In the genomic region with DNA sequence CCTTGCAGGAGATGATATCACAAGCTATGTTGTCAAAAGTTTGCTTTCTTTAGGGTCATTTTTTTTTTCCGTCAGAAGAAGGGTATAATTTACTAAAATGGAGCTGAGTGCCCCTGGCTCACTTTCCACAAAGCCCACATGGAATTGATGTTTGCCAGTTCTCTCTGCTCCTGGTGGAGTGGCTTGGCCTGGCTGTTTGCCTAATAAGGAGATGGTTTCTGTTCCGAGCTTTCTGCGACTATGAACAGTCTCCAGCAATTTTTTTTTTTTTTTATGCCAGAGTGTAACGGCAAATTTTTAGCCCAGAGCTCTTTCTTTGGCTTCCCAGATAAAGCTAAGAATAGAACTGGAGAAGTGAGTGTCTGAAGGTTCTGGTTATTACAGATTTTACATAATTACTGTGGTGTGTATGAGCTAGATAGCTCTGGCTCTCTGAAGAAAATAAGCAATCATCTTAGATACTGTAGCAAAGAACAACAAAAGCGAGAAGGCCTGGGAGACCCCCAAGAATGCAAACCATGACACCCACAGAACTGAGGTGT, we compare ENCODE assay signal across 9 mouse cellular contexts. TPM values are rescaled to one million over a fixed set of nuclear protein-coding genes. Genes with fewer than 3 reads are reported as not detected.
DNase-seq lines count a peak whose midpoint lies in the region; ATAC-seq and TF ChIP-seq lines count a peak whose summit lies in the region.
"Had no signal": no experiment of that assay in that cellular context is flagged by ENCODE, and none has a peak within 500 bp of the region (broad histone marks: within the 10 kb centered on the region; RNA-seq: fewer than 3 reads in every experiment).

No protein-coding gene starts in this region.

- H3K36me3 ChIP-seq in heart, embryonic 11.5 days (ENCODE audit: control insufficient read depth, insufficient read depth, low read length), result no peaks in the 10 kb centered on the region
- no peaks in the 10 kb centered on the region for H3K36me3 ChIP-seq in limb, embryonic 14.5 days (ENCODE audit: control insufficient read depth, insufficient read depth, low read length)
- H3K36me3 ChIP-seq in kidney, embryonic 15.5 days, result no peaks in the 10 kb centered on the region
- H3K36me3 ChIP-seq: liver, embryonic 12.5 days had no signal

- 55% methylated on average over 5 of the region's 5 CpGs for WGBS in heart, embryonic 11.5 days (ENCODE audit: insufficient replicate concordance)
- 46% methylated on average over 5 of the region's 5 CpGs for WGBS in limb, embryonic 14.5 days
- 78% methylated on average over 5 of the region's 5 CpGs for WGBS in kidney, embryonic 15.5 days

- no peak for ATAC-seq in heart, embryonic 11.5 days (replicated peaks; ENCODE audit: insufficient number of reproducible peaks, low FRiP score, low TSS enrichment)
- ATAC-seq in limb, embryonic 14.5 days (ENCODE audit: low FRiP score, low read depth), result no peak
- ATAC-seq in kidney, embryonic 15.5 days (replicated peaks; ENCODE audit: low FRiP score), result no peak
- ATAC-seq: liver, embryonic 12.5 days had no signal

- peak; percentile 91 for DNase-seq in heart, adult 11 months
- peak; percentile 82 for DNase-seq in adipocyte (ENCODE audit: low spot score)
- DNase-seq in cerebellum, postnatal 36 days, result peak; percentile 24 to 38
- DNase-seq in limb, embryonic 14.5 days (ENCODE audit: low spot score), result peak; percentile 55
- DNase-seq in spleen, adult 18-20 months, result no peak
- DNase-seq in retina, embryonic 14.5 days (ENCODE audit: low spot score), result no peak

- no peak overlapping the region for H3K4me3 ChIP-seq in heart, embryonic 11.5 days (ENCODE audit: low read depth, low read length)
- no peak overlapping the region for H3K4me3 ChIP-seq in limb, embryonic 14.5 days (replicated peaks; ENCODE audit: low read length)
- no peak overlapping the region for H3K4me3 ChIP-seq in kidney, embryonic 15.5 days (replicated peaks)
- H3K4me3 ChIP-seq: liver, embryonic 12.5 days had no signal

- H3K4me1 ChIP-seq in heart, embryonic 11.5 days (ENCODE audit: control insufficient read depth, insufficient read depth, low read length), result no peaks in the 10 kb centered on the region
- H3K4me1 ChIP-seq in limb, embryonic 14.5 days (ENCODE audit: control insufficient read depth, insufficient read depth, low read length), result no peaks in the 10 kb centered on the region
- no peaks in the 10 kb centered on the region for H3K4me1 ChIP-seq in kidney, embryonic 15.5 days
- H3K4me1 ChIP-seq: liver, embryonic 12.5 days had no signal

- H3K27ac ChIP-seq in heart, embryonic 11.5 days (ENCODE audit: low read depth, low read length), result no peak overlapping the region
- peak overlapping the region; percentile 40; the same call in 1 of the 2 replicates for H3K27ac ChIP-seq in limb, embryonic 14.5 days (replicated peaks; ENCODE audit: low read depth, low read length)
- H3K27ac ChIP-seq in kidney, embryonic 15.5 days, result no peak overlapping the region
- H3K27ac ChIP-seq: liver, embryonic 12.5 days had no signal

- H3K4me2 ChIP-seq in heart, embryonic 11.5 days, result no peak overlapping the region
- no peak overlapping the region for H3K4me2 ChIP-seq in limb, embryonic 14.5 days (replicated peaks; ENCODE audit: low read depth, low read length, severe bottlenecking)
- H3K4me2 ChIP-seq in kidney, embryonic 15.5 days, result no peak overlapping the region
- H3K4me2 ChIP-seq: liver, embryonic 12.5 days had no signal

- no peak for TF ChIP-seq POLR2A in limb, embryonic 14.5 days (IDR thresholded peaks at IDR 0.05; ENCODE audit: borderline replicate concordance, extremely low read depth, insufficient read depth, insufficient read length)

- H3K27me3 ChIP-seq in heart, embryonic 11.5 days (ENCODE audit: control insufficient read depth, insufficient read depth, low read length), result no peaks in the 10 kb centered on the region
- H3K27me3 ChIP-seq in limb, embryonic 14.5 days (ENCODE audit: control insufficient read depth, insufficient read depth, low read length), result no peaks in the 10 kb centered on the region
- no peaks in the 10 kb centered on the region for H3K27me3 ChIP-seq in kidney, embryonic 15.5 days
- H3K27me3 ChIP-seq: liver, embryonic 12.5 days had no signal

- no peaks in the 10 kb centered on the region for H3K9me3 ChIP-seq in heart, embryonic 11.5 days (replicated peaks; ENCODE audit: control insufficient read depth, low read length)
- H3K9me3 ChIP-seq in limb, embryonic 14.5 days (ENCODE audit: control insufficient read depth, low read length), result no peaks in the 10 kb centered on the region
- H3K9me3 ChIP-seq in kidney, embryonic 15.5 days (replicated peaks), result no peaks in the 10 kb centered on the region

- H3K9ac ChIP-seq in heart, embryonic 11.5 days (ENCODE audit: low read depth, low read length), result no peak overlapping the region
- H3K9ac ChIP-seq in limb, embryonic 14.5 days (ENCODE audit: low read depth, low read length, severe bottlenecking), result no peak overlapping the region
- H3K9ac ChIP-seq in kidney, embryonic 15.5 days, result no peak overlapping the region
- H3K9ac ChIP-seq: liver, embryonic 12.5 days had no signal

RNA-seq across cellular contexts. Expression of a gene that starts 12.1 kb away (rescaled TPM):
- polyA plus RNA-seq in heart, embryonic 11.5 days (2014; fragmentation: Nextera tagmentation; extraction: Ambion mirVana), result 8.2 TPM in 2 replicates
- polyA plus RNA-seq in limb, embryonic 14.5 days (2012; rRNA removed), result 5.6 and 6.1 TPM in 2 replicates
- polyA plus RNA-seq in limb, embryonic 14.5 days (2014; fragmentation: Nextera tagmentation; extraction: Ambion mirVana), result 11.0 and 11.9 TPM in 2 replicates
- polyA plus RNA-seq in kidney, embryonic 15.5 days (2015; fragmentation: Nextera tagmentation; extraction: Ambion mirVana), result 6.2 and 6.9 TPM in 2 replicates

Comparison
In these comparisons a context has a peak if more than half of its experiments do, and no peak if none do; other contexts are left out.
1. DNase-seq: peak in heart, adult 11 months (single experiment), adipocyte (single experiment), cerebellum, postnatal 36 days (2 of 2) and limb, embryonic 14.5 days (single experiment); none in spleen, adult 18-20 months (0 of 2) and retina, embryonic 14.5 days (single experiment).